Mouse (Mus musculus) fibroblast of lung, adult 2 months (primary cell): Measurements from ENCODE around the gene Cyp8b1.
A peak's percentile ranks its signal among the peaks of the same experiment; 100 is the strongest.

Experiments
- DNase-seq: peaks from one replicate; pipeline ENCODE4 v3.0.0-alpha.2; 2011; ENCODE audit warnings: low read depth

Gene Cyp8b1

GRCm38 (mm10) chr9:121916102-121916501, at the start of gene Cyp8b1:
Gene Cyp8b1, minus strand, starts transcription at chr9:121916305.
- DNase-seq = no peak

GRCm38 (mm10) chr9:121964941-121965340, 48.8 kb upstream of the Cyp8b1 start:
- DNase-seq = no peak

- DNase-seq = no peak
These were observed 44.0 kb upstream of the Cyp8b1 start for GRCm38 (mm10) chr9:121959966-121960635.

GRCm38 (mm10) chr9:121952596-121952995, 36.5 kb upstream of the Cyp8b1 start:
- DNase-seq = no peak

- DNase-seq = no peak
These were observed 35.0 kb upstream of the Cyp8b1 start for GRCm38 (mm10) chr9:121951114-121951423.

- no peak for DNase-seq
These were observed 34.5 kb upstream of the Cyp8b1 start, which contains the start of gene Fam198a for GRCm38 (mm10) chr9:121950418-121951113. Gene Fam198a, plus strand, starts transcription at chr9:121950988.

- no peak for DNase-seq
These were observed 32.3 kb upstream of the Cyp8b1 start for GRCm38 (mm10) chr9:121948431-121948830.

- peak; percentile 50 for DNase-seq
These were observed 31.7 kb upstream of the Cyp8b1 start for GRCm38 (mm10) chr9:121947784-121948183.

- no peak for DNase-seq
These were observed 27.5 kb upstream of the Cyp8b1 start for GRCm38 (mm10) chr9:121943628-121944027.

- DNase-seq = no peak
These were observed 26.9 kb upstream of the Cyp8b1 start for GRCm38 (mm10) chr9:121943005-121943404.

- DNase-seq = no peak
These were observed 21.8 kb upstream of the Cyp8b1 start for GRCm38 (mm10) chr9:121937944-121938355.

- DNase-seq = no peak
These were observed 21.4 kb upstream of the Cyp8b1 start for GRCm38 (mm10) chr9:121937451-121937864.

- DNase-seq = no peak
These were observed 20.8 kb upstream of the Cyp8b1 start for GRCm38 (mm10) chr9:121936952-121937351.

GRCm38 (mm10) chr9:121934856-121935255, 18.8 kb upstream of the Cyp8b1 start:
- DNase-seq = no peak

GRCm38 (mm10) chr9:121928498-121928897, 12.4 kb upstream of the Cyp8b1 start:
- no peak for DNase-seq

- DNase-seq = no peak
These were observed 11.6 kb upstream of the Cyp8b1 start for GRCm38 (mm10) chr9:121927721-121928120.

- DNase-seq = no peak
These were observed 10.7 kb upstream of the Cyp8b1 start for GRCm38 (mm10) chr9:121926634-121927405.

- DNase-seq = no peak
These were observed 9.9 kb upstream of the Cyp8b1 start for GRCm38 (mm10) chr9:121925959-121926358.

- no peak for DNase-seq
These were observed 8.9 kb upstream of the Cyp8b1 start for GRCm38 (mm10) chr9:121924901-121925560.

GRCm38 (mm10) chr9:121923906-121924305, 7.8 kb upstream of the Cyp8b1 start:
- DNase-seq = no peak

- DNase-seq = no peak
These were observed 7.3 kb upstream of the Cyp8b1 start for GRCm38 (mm10) chr9:121923443-121923842.

GRCm38 (mm10) chr9:121919027-121919501, 3.0 kb upstream of the Cyp8b1 start:
- no peak for DNase-seq
